Mouse (Mus musculus) adrenal gland, postnatal 10 days (tissue): ENCODE data around the gene Rpn2. TPM values are rescaled to one million over a fixed set of nuclear protein-coding genes. Genes with fewer than 3 reads are reported as not detected.

Experiments used
- DNase-seq: peaks from one replicate; pipeline ENCODE4 v3.0.0; 2021; ENCODE audit warnings: mixed read lengths
- long read RNA-seq, 2 experiments: library from polyadenylated mRNA; stranded (forward); transcript quantifications; one replicate each; pipeline ENCODE4 v2.0.0; 2021
- total RNA-seq, 2 experiments: library from RNA; stranded (reverse); gene quantifications; 2 replicates each; pipeline ENCODE4 v1.2.3; 2021

Gene Rpn2
- total RNA-seq: 100 to 1,000 TPM; 189 to 199 TPM
- long read RNA-seq, experiment 1, transcript Rpn2-202 (17 exons, 2,756 nt): major isoform, 407 of 507 reads
- long read RNA-seq, experiment 1, partial matches to known transcripts: 67 of 507 reads
- long read RNA-seq, experiment 1, other reads (novel, unspliced or antisense): 32 of 507 reads
- long read RNA-seq, experiment 2, transcript Rpn2-202 (17 exons, 2,756 nt): major isoform, 241 of 274 reads
- long read RNA-seq, experiment 2, partial matches to known transcripts: 17 of 274 reads
- long read RNA-seq, experiment 2, other reads (novel, unspliced or antisense): 15 of 274 reads

- DNase-seq: peak; percentile 98
Measured at GRCm38 (mm10) chr2:157278717-157279415, at the start of gene Rpn2. TSS of gene Rpn2 (plus strand) at chr2:157279017.

- no peak for DNase-seq
Measured at GRCm38 (mm10) chr2:157235946-157236345, 42.9 kb upstream of the Rpn2 start.

GRCm38 (mm10) chr2:157245001-157245400 lies 33.8 kb upstream of the Rpn2 start:
- DNase-seq: peak; percentile 38

GRCm38 (mm10) chr2:157245603-157246002 lies 33.2 kb upstream of the Rpn2 start:
- DNase-seq: no peak

- DNase-seq: no peak
Measured at GRCm38 (mm10) chr2:157248111-157248510, 30.7 kb upstream of the Rpn2 start.

- DNase-seq: peak; percentile 79
Measured at GRCm38 (mm10) chr2:157259720-157260119, 19.1 kb upstream of the Rpn2 start.

- no peak for DNase-seq
Measured at GRCm38 (mm10) chr2:157261930-157262329, 16.9 kb upstream of the Rpn2 start.

GRCm38 (mm10) chr2:157262506-157262905 lies 16.3 kb upstream of the Rpn2 start:
- no peak for DNase-seq

GRCm38 (mm10) chr2:157263101-157263500 lies 15.7 kb upstream of the Rpn2 start:
- no peak for DNase-seq

- no peak for DNase-seq
Measured at GRCm38 (mm10) chr2:157263832-157264231, 15.0 kb upstream of the Rpn2 start.

- DNase-seq: peak; percentile 74
Measured at GRCm38 (mm10) chr2:157279416-157279800, 591 bp downstream of the Rpn2 start, which contains the start of gene Mroh8. TSS of gene Mroh8 (minus strand) at chr2:157279549.

- DNase-seq: no peak
Measured at GRCm38 (mm10) chr2:157283321-157283720, 4.5 kb downstream of the Rpn2 start.

- DNase-seq: peak; percentile 51
Measured at GRCm38 (mm10) chr2:157287542-157287941, 8.7 kb downstream of the Rpn2 start.

- DNase-seq: no peak
Measured at GRCm38 (mm10) chr2:157288996-157289395, 10.2 kb downstream of the Rpn2 start.

GRCm38 (mm10) chr2:157292093-157292492 lies 13.3 kb downstream of the Rpn2 start:
- peak; percentile 85 for DNase-seq

- no peak for DNase-seq
Measured at GRCm38 (mm10) chr2:157296105-157296689, 17.4 kb downstream of the Rpn2 start.

- DNase-seq: no peak
Measured at GRCm38 (mm10) chr2:157300051-157300450, 21.2 kb downstream of the Rpn2 start.

GRCm38 (mm10) chr2:157303096-157303495 lies 24.3 kb downstream of the Rpn2 start:
- no peak for DNase-seq

- DNase-seq: no peak
Measured at GRCm38 (mm10) chr2:157306091-157307032, 27.5 kb downstream of the Rpn2 start.

- DNase-seq: no peak
Measured at GRCm38 (mm10) chr2:157307715-157308265, 29.0 kb downstream of the Rpn2 start.

GRCm38 (mm10) chr2:157308273-157308917 lies 29.6 kb downstream of the Rpn2 start:
- no peak for DNase-seq
